Mouse (Mus musculus) cerebellum, postnatal 4 days (tissue): ENCODE results near the gene Ercc1.

Experiments
- DNase-seq, 2 experiments: peaks; one replicate each; pipeline ENCODE4 v3.0.0; 2022; ENCODE audit warnings: low spot score in 2 of 2, mixed read lengths in 1 of 2

The Ercc1 gene

GRCm38 (mm10) chr7:19337122-19337521 lies 7.5 kb upstream of the Ercc1 start:
- DNase-seq, result no peak

- DNase-seq, result no peak
Observed at GRCm38 (mm10) chr7:19338060-19338459, 6.5 kb upstream of the Ercc1 start.

- no peak for DNase-seq
Observed at GRCm38 (mm10) chr7:19338596-19338995, 6.0 kb upstream of the Ercc1 start.

- no peak for DNase-seq
Observed at GRCm38 (mm10) chr7:19341250-19341649, 3.3 kb upstream of the Ercc1 start.

GRCm38 (mm10) chr7:19341761-19342409 lies 2.7 kb upstream of the Ercc1 start:
- no peak for DNase-seq

GRCm38 (mm10) chr7:19342481-19343027 lies 2.0 kb upstream of the Ercc1 start:
- DNase-seq, result peak; percentile 86 to 91

- DNase-seq, result peak in 1 of 2 experiments; percentile 67
Observed at GRCm38 (mm10) chr7:19343210-19343808, 1.3 kb upstream of the Ercc1 start.

- DNase-seq, result peak; percentile 83 to 92
Observed at GRCm38 (mm10) chr7:19344938-19345471, 427 bp downstream of the Ercc1 start.

GRCm38 (mm10) chr7:19349188-19349915 lies 4.8 kb downstream of the Ercc1 start:
- DNase-seq, result no peak

GRCm38 (mm10) chr7:19350221-19350620 lies 5.6 kb downstream of the Ercc1 start:
- DNase-seq, result no peak

- DNase-seq, result no peak
Observed at GRCm38 (mm10) chr7:19354991-19355390, 10.4 kb downstream of the Ercc1 start.

- no peak for DNase-seq
Observed at GRCm38 (mm10) chr7:19356311-19356710, 11.7 kb downstream of the Ercc1 start.

GRCm38 (mm10) chr7:19357381-19358375 lies 13.1 kb downstream of the Ercc1 start:
- DNase-seq, result no peak

- no peak for DNase-seq
Observed at GRCm38 (mm10) chr7:19358634-19359033, 14.1 kb downstream of the Ercc1 start.

GRCm38 (mm10) chr7:19359299-19359891 lies 14.8 kb downstream of the Ercc1 start, which contains the start of the genes Cd3eap and Ppp1r13l:
Gene Cd3eap, minus strand, starts transcription at chr7:19359483.
Gene Ppp1r13l, plus strand, starts transcription at chr7:19359749.
- DNase-seq, result peak; percentile 66 to 84

- peak in 1 of 2 experiments; percentile 53 for DNase-seq
Observed at GRCm38 (mm10) chr7:19359892-19360641, 15.5 kb downstream of the Ercc1 start.

GRCm38 (mm10) chr7:19360944-19361343 lies 16.4 kb downstream of the Ercc1 start:
- DNase-seq, result peak; percentile 47 to 69

- peak in 1 of 2 experiments; percentile 63 for DNase-seq
Observed at GRCm38 (mm10) chr7:19361720-19362119, 17.1 kb downstream of the Ercc1 start.

- DNase-seq, result no peak
Observed at GRCm38 (mm10) chr7:19362276-19362675, 17.7 kb downstream of the Ercc1 start.

GRCm38 (mm10) chr7:19363881-19364280 lies 19.3 kb downstream of the Ercc1 start:
- DNase-seq, result peak in 1 of 2 experiments; percentile 68
